Mouse (Mus musculus) ES-CJ7 (cell line): ENCODE results near the gene Cul5.

Source experiments
- DNase-seq: peaks from one replicate; pipeline ENCODE4 v3.0.0; 2011; ENCODE audit warnings: low read depth, low spot score

The Cul5 gene

GRCm38 (mm10) chr9:53607816-53608215 is 62.0 kb downstream of the Cul5 start:
- no peak for DNase-seq

GRCm38 (mm10) chr9:53607192-53607591 is 62.6 kb downstream of the Cul5 start:
- DNase-seq: no peak

- no peak for DNase-seq
Measured at GRCm38 (mm10) chr9:53604954-53605353, 64.9 kb downstream of the Cul5 start.

DNA sequence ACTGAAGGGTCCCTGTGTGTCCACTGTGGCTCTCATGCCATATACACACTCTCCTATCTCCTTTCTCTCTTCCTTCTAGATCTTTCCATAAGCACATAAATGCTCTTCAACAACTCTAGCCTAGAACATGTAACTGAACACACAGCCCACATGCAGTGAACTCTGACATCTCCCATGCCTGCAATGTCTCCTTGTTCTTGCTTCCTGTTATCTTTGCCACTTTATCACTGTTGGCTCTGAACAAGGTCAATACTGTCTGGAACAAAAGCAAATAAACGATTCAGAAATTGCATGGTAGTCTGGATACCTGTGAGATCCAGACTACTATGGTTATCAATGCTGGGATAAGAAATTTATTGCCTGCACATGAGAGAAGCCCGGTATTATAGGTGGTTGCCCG is 66.0 kb downstream of the Cul5 start:
- DNase-seq: no peak

- no peak for DNase-seq
Measured at GRCm38 (mm10) chr9:53603384-53603783, 66.4 kb downstream of the Cul5 start.

DNA sequence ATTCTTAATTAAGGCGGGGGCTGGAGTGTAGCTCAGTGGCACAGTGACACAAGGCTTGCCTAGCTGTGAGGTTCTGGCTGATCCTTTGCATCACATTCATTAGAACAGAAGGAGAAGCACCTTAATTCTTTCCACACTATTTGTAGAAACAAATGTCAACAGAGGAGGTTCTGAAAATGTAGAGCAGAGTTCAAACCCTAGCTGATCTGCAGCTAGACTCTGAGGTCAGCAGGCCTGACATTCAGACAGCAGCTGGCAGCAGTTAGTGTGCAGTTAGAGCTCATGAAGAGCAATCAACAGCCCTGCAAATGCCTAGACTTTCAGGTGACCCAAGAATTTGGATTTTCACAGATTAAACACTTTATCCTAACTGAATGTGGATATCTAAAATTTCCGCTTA is 68.3 kb downstream of the Cul5 start:
- DNase-seq: no peak

GRCm38 (mm10) chr9:53598631-53599030 is 71.2 kb downstream of the Cul5 start:
- no peak for DNase-seq

GRCm38 (mm10) chr9:53596971-53597600 is 72.7 kb downstream of the Cul5 start:
- no peak for DNase-seq

DNA sequence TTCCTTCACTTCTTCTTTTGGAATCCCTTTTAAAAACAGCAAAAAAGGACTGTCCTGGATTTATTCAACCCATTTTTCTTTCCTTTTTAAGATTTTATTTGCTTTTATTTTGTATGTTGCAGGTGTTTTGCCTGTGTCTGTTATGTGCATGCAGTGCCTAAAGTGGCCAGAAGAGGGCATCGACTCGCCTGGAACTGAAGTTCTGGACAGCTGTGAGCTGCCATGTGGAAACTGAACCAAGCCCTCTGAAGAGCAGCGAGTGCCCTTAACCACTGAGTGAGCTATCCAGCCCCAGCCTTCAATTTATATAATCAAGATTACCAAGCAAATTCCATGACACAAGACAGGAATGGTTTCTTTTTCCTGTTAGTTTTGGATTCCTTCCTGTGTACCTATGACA is 75.0 kb downstream of the Cul5 start:
- peak; percentile 80 for DNase-seq

- DNase-seq: no peak
Measured at GRCm38 (mm10) chr9:53581870-53582269, 87.9 kb downstream of the Cul5 start.

DNA sequence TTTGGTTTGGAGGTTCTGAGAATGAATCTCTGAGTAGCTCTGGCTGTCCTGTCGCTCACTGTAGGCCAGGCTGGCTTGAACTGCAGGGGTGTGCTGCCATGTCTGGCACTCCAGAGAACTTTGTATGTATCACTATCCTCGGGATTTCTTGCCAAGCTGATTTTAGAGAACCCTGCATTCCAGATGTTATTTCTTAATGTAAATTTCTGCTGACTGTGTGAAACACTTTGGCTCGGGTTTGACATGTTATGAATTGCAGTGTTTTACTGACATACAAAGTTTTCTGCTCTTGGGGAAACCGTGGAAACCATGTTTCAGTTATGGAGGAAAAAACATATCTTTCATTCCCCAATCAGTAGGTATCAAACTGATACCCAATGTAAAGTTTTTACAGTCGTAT is 94.1 kb downstream of the Cul5 start:
- DNase-seq: no peak

DNA sequence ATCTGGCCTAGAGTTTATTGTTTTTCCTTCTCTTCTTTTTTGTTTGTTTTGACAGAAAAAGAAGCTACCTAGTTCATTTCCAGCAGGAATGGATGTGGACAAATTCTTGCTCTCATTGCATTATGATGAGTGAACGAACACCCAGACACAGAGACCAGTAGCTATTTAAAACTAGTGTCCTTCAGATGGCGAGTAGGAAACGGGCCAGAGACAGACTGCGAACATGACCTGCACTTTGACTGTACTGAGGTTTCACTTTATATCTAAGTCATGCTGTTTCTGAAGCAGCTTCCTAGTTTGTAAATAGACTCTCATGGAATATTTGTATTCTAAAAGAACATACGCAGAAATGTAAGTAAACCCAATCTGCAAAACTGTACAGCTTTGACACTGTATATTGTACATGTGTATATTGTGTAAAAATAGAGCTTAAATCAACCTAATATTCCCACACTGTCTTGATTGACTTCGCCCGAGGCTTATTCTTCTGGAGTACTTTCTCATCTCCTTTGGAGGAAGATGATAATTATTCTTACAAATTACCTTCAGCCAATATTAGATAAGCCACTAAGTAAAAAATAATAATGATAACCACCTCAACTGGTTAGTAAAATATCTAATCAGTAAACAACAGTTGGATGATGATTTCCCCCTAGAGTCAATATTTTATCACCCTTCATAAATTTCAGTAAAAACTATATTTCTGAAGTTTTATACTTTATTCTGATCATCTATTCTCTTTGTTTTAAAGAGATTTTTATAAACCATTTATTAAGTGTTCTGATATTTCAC is 97.1 kb downstream of the Cul5 start:
- no peak for DNase-seq

- DNase-seq: peak; percentile 70
Measured at GRCm38 (mm10) chr9:53570662-53571061, 99.2 kb downstream of the Cul5 start.
